Mouse (Mus musculus): ENCODE results near the gene Psmd4. TPM values are rescaled to one million over a fixed set of nuclear protein-coding genes. Genes with fewer than 3 reads are reported as not detected.

Gene Psmd4
- total and polyA plus RNA-seq, 3 experiments: 119 to 140 (median 121) TPM

DNA sequence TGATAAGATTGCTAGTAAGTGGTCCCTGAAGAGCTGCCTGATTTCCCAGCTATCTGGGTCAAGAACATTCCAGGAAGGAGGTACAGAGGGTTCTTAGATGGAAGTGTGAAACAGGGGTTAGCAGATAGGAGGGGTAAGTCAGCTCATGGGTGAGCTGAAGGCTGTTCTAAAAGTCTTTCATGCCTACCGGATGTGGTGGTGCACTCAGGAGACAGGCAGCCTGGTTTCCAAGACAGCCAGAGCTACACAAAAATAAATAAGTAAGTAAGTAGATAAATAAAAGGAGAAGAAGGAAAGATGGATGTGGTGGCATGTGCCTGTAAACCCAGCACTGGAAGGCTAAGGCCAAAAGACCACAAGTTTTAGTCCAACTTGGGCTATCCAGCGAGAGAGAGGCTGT, 23.7 kb downstream of the Psmd4 start:
- intact Hi-C loops (cut with DNase I): loop anchor here (5.0 kb wide), 1 partner anchor 131 kb away; the partner anchor contains the start of gene Psmb4
- Histone ChIP-seq H3K4me3 (no peak overlapping the region), H3K4me1 (ENCODE audit: control insufficient read depth, insufficient read depth, low read length) (peaks cover 2% of the 10 kb centered on the region), H3K79me2 (replicated peaks; ENCODE audit: control insufficient read depth, insufficient read depth, low read length) (no peaks in the 10 kb centered on the region), H3K9ac (ENCODE audit: low read depth, low read length) (no peak overlapping the region), H3K27me3 (ENCODE audit: control insufficient read depth, insufficient read depth, low read length) (no peaks in the 10 kb centered on the region), H3K27ac (no peak overlapping the region), H3K36me3 (ENCODE audit: control insufficient read depth, insufficient read depth, low read length) (no peaks in the 10 kb centered on the region)
- WGBS: 79% methylated on average over 2 of the region's 2 CpGs
- TF ChIP-seq POLR2A (IDR thresholded peaks at IDR 0.05; ENCODE audit: insufficient read depth, low read depth, low read length): no peak
- no peak for TF ChIP-seq CTCF (IDR thresholded peaks at IDR 0.05)
- no peak for TF ChIP-seq EP300 (IDR thresholded peaks at IDR 0.05; ENCODE audit: insufficient read depth, low read depth, low read length)
- DNase-seq: no peak

DNA sequence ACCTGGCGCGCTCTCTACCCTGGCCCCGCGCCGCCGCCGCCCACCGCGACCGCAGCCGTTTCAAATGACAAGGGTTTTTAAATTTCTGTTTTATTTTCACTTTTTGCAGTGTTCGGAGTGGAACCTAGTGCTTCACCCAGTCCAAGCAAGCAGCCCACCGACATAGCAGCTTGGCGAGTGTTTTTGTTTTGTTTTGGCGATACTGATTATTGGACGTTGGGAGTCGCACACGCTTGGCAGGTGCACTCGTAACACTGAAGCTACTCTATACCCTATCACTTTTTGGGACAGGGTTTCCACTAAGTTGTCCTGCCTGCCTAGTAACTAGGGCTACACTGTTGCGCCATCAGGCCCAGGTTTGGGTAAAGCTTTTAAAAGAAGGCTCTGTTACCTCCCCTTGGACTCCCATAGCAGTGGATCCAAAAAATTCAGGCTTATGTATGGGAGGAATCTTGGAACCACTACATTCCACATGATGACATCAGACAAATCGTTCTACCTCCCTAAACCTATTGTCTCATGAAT, 25.8 kb downstream of the Psmd4 start:
- intact Hi-C loops (cut with DNase I): loop anchor here (5.0 kb wide), 1 partner anchor 129 kb away; the partner anchor contains the start of gene Psmb4
- TF ChIP-seq EP300 (IDR thresholded peaks at IDR 0.05; ENCODE audit: insufficient read depth, low read depth, low read length): no peak
- TF ChIP-seq CTCF (IDR thresholded peaks at IDR 0.05): no peak
- TF ChIP-seq POLR2A (IDR thresholded peaks at IDR 0.05; ENCODE audit: insufficient read depth, low read depth, low read length): no peak
- H3K4me1 ChIP-seq (ENCODE audit: control insufficient read depth, insufficient read depth, low read length): peaks cover 2% of the 10 kb centered on the region
- H3K4me3 ChIP-seq: peak overlapping the region; percentile 98
- no peak for DNase-seq
- WGBS: 3% methylated on average over 21 of the region's 21 CpGs
- peak overlapping the region; percentile 67 for H3K9ac ChIP-seq (ENCODE audit: low read depth, low read length)
- no peaks in the 10 kb centered on the region for H3K79me2 ChIP-seq (replicated peaks; ENCODE audit: control insufficient read depth, insufficient read depth, low read length)
- no peaks in the 10 kb centered on the region for H3K27me3 ChIP-seq (ENCODE audit: control insufficient read depth, insufficient read depth, low read length)
- H3K27ac ChIP-seq: peak overlapping the region; percentile 95
- no peaks in the 10 kb centered on the region for H3K36me3 ChIP-seq (ENCODE audit: control insufficient read depth, insufficient read depth, low read length)

DNA sequence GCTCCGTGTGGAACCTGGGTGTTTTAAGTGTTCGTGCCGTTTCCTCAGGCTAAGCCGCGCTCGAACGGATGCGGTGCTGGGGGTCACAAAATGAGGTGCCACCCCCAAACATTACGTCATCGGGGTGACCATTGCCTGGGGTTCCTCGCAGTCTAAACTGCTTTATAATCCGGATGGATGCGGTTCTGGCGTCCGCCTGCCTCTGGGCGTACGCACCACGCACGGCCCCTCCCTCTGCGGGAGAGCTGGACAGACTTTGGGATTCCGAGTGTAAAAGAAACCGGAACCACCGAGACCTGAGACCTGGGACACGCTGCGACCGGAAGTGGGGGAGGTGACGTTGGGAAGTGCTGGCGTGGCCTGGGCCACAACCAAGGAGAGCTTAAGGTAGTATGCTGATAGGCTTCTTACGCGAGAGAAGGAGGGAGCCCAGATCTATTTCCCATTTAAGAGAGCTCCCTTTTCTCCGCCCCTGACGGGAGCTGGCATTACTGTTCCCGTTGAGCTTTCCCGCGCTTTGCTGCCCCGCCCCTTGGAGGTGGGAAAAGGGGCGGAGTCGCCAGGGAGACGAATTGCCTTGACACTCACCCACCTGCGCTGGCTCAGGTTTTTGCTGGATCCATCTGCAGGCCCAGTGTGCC, 26.4 kb downstream of the Psmd4 start:
- TF ChIP-seq CTCF (IDR thresholded peaks at IDR 0.05): 0 out of 2 replicates have a peak, but pooled peaks have one; percentile 16
- no peak; the same call in 1 of the 2 replicates for TF ChIP-seq POLR2A (IDR thresholded peaks at IDR 0.05; ENCODE audit: insufficient read depth, low read depth, low read length)
- peak; percentile 94 to 95 for DNase-seq
- Histone ChIP-seq H3K79me2 (replicated peaks; ENCODE audit: control insufficient read depth, insufficient read depth, low read length) (no peaks in the 10 kb centered on the region), H3K27me3 (ENCODE audit: control insufficient read depth, insufficient read depth, low read length) (no peaks in the 10 kb centered on the region), H3K4me1 (ENCODE audit: control insufficient read depth, insufficient read depth, low read length) (peaks cover 2% of the 10 kb centered on the region), H3K36me3 (ENCODE audit: control insufficient read depth, insufficient read depth, low read length) (no peaks in the 10 kb centered on the region), H3K4me3 (peak overlapping the region; percentile 98), H3K9ac (ENCODE audit: low read depth, low read length) (peak overlapping the region; percentile 67), H3K27ac (peak overlapping the region; percentile 95)
- under 1% methylated on average over 40 of the region's 40 CpGs for WGBS
- intact Hi-C loops (cut with DNase I): loop anchor here (5.0 kb wide), 1 partner anchor 129 kb away; the partner anchor contains the start of gene Psmb4

DNA sequence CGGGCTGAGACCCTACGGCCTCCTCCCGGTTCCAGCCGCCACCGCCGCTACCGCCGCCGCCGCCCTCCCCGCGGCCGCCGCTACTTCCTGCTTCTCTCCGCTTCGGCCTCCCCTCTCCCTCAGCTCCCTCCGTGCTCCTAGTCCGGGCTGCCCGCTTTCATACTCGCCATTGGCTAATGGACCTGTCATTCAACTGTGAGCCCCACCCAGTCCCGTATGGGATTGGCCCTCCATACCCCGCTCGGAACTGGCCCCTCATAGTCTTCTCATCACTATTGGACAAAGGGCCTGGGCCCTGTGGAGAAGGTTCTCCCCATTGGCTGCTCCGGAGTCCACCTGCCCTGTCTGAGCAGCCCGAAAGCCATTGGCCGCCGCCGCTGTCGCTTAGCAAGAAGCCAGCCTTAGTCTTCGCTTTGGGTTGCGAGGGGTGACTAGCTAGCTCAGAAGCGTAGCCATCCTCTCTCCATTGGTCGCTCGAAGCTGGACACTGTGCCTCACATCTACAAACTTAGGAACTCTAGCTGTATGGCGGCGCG, 27.0 kb downstream of the Psmd4 start, which contains the start of gene Zfp687:
Gene Zfp687, minus strand, starts transcription at position 112 of the 536 bp plus-strand sequence.
- intact Hi-C loops (cut with DNase I): loop anchor here (5.0 kb wide), 1 partner anchor 128 kb away; the partner anchor contains the start of gene Psmb4
- H3K4me3 ChIP-seq: peak within 1 kb of the TSS; percentile 98
- peak; percentile 99 for DNase-seq
- no peaks in the 10 kb centered on the region for H3K36me3 ChIP-seq (ENCODE audit: control insufficient read depth, insufficient read depth, low read length)
- H3K79me2 ChIP-seq (replicated peaks; ENCODE audit: control insufficient read depth, insufficient read depth, low read length): no peaks in the 10 kb centered on the region
- H3K27ac ChIP-seq: peak within 1 kb of the TSS; percentile 95
- TF ChIP-seq EP300 (IDR thresholded peaks at IDR 0.05; ENCODE audit: insufficient read depth, low read depth, low read length): no peak
- peak; percentile 92 for TF ChIP-seq POLR2A (IDR thresholded peaks at IDR 0.05; ENCODE audit: insufficient read depth, low read depth, low read length)
- H3K9ac ChIP-seq (ENCODE audit: low read depth, low read length): peak within 1 kb of the TSS; percentile 94
- WGBS: under 1% methylated on average over 26 of the region's 37 CpGs
- no peaks in the 10 kb centered on the region for H3K27me3 ChIP-seq (ENCODE audit: control insufficient read depth, insufficient read depth, low read length)
- H3K4me1 ChIP-seq (ENCODE audit: control insufficient read depth, insufficient read depth, low read length): peaks cover 2% of the 10 kb centered on the region

DNA sequence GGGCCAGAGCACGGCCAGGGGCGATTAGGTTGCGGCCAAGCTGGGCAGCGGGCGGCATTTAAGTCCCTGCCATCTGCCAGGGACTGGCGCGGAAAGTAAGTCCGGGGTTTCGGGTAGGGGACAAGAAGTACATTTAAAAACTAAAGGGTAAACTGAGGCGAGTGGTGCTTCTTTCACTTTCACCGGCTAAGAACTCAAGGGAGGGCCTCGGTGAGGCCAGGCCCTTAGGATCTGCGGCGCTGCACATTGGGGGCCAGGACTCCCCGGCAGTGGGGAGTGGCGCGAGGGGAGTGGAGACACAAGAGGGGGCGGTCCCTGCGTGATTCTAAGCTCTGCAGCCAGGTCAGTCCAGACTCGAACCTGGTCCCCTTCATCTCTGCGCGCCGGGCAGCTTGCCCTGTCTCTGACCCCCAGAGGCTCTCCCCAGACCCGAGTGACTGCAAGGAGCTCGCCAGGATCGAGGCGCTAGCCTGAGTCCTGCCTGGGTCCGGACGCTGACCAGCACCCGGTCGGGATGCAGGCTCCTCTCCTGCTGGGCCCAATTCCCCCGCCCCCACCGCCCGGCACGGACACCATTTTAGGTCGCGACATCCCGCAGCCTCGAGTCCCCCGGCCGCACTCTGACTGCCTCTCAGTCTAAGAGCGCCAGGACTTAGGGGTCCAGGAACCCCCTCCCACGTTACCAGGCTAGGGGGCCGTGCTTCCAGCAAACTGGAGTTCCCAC, 27.8 kb downstream of the Psmd4 start:
- H3K4me1 ChIP-seq (ENCODE audit: control insufficient read depth, insufficient read depth, low read length): peaks cover 2% of the 10 kb centered on the region
- H3K36me3 ChIP-seq (ENCODE audit: control insufficient read depth, insufficient read depth, low read length): no peaks in the 10 kb centered on the region
- no peaks in the 10 kb centered on the region for H3K79me2 ChIP-seq (replicated peaks; ENCODE audit: control insufficient read depth, insufficient read depth, low read length)
- peak overlapping the region; percentile 98 for H3K4me3 ChIP-seq
- peak overlapping the region; percentile 95 for H3K27ac ChIP-seq
- no peak for TF ChIP-seq CTCF (IDR thresholded peaks at IDR 0.05)
- TF ChIP-seq EP300 (IDR thresholded peaks at IDR 0.05; ENCODE audit: insufficient read depth, low read depth, low read length): no peak
- TF ChIP-seq POLR2A (IDR thresholded peaks at IDR 0.05; ENCODE audit: insufficient read depth, low read depth, low read length): no peak
- peak overlapping the region; percentile 94 for H3K9ac ChIP-seq (ENCODE audit: low read depth, low read length)
- no peaks in the 10 kb centered on the region for H3K27me3 ChIP-seq (ENCODE audit: control insufficient read depth, insufficient read depth, low read length)
- intact Hi-C loops (cut with DNase I): loop anchor here (5.0 kb wide), 1 partner anchor 127 kb away; the partner anchor contains the start of gene Psmb4
- peak; percentile 62 to 69 for DNase-seq
- WGBS: 1% methylated on average over 44 of the region's 44 CpGs

Measured in heart, adult 2 months (tissue).